Mouse (Mus musculus): ENCODE measurements at regions not wholly inside any gene's neighbourhood (a gene's known extent, or its start where the extent isn't known, plus 50 kb on each side); places are given as distances from the start of the nearest gene placed in this dataset.
A peak's percentile ranks its signal among the peaks of the same experiment; 100 is the strongest.

DNA sequence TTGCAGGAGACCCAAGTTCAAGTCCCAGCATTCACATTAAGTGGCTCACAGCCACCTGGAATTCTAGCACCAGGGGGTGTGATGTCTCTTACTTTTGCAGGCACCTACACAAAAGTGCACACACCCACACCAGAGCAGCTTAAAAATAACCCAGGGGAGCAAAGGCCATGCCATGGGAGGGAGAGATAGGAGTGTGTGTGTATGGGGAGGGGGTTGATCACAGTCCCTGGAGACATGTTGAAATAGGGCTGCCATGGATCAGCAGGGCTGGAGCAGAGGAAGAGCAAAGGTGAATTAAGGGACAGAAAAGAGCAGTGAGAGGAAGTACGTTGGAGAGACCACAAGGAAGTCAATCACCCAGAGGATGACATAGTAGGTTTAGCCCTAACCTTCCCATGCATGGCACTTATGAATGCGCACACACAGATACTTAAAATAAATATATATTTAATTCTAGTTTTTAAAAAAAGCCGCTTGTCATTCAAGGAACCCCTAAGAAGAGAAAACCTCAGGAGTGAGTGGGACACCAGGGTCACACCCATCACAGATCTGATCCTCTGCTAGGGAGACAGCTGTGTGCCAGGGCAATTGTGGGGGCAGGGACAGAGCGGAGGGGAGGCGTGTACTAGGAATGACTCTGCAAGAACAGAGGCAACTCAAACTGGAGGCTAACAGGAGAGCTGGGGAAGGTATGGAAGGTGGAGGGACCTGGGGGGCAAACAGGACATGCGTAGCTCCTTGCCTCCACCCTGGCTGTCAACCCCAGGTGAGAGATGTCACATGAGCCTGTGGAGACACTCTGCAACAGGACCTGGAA is 189.5 kb upstream of the Rybp start:
- no peak for DNase-seq (ENCODE audit: low spot score in 2 of 2)

DNA sequence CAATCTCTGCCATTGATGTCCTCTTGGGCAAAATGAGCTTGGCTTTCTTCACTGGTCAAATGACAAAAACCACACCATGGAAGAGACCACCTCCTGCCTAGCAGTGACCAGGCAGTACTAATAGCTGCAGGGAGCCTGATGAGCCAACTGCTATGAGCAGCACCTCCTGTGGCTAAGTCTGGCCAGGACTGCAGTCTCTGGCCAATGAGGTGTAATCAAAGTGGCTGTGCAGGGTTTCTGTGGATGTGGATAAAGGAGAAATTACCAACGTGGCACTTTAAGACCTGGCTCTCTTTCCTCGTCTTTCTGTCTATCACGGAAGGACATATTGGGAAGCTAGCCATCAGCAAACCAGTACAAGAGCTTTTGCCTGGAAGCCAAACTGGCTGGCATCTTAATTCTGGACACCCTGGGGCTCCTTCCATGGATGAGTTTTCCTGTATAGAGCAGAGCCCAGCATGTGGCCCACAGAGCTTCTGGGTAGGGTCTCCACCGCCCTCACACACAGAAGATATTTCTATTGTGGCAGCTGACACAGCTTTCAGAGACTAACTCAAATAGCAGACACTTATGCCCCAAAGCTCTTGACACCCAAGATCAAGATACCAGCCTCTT is 188.2 kb upstream of the Rybp start:
- DNase-seq (ENCODE audit: low spot score in 2 of 2) = no peak

DNA sequence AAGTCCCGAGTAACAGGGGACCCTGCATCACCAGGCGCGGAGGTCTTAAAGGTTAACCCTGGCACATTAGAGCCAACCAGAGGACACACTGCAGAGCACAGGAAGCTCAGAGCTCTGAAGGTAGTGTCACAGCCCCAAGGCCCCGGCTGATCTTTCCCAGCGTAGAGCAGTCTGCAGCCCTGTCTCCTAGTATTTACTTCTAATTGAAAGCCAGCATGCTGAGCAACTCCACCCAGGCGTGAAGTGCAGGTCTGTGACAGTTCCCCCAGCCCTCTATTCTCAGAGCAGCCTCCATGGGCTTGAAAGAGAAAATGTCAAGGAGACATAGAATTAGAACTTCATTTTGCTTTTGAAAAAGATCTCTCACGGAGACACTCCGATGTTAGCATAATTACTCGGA is 187.0 kb upstream of the Rybp start:
- DNase-seq (ENCODE audit: low spot score in 2 of 2) = no peak

DNA sequence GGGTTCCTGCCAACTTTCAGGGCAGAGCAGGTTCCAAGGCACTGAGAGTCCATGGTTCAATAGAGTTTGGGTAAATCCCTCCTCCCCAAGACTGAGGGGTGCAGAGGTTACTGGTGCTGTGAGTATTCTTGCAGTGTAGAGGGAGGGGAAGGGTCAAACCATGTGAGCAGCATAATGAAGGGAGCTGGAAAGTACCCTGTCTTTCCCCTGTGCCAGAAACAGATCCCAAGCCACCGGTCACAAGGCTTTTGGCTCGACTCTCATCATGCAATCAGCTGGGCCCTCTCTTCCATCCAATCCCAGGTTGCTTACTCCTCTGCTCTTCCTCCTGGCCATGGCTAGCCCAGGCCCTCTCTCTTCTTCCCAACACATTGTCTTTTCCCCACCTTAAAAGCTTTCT is 182.8 kb upstream of the Rybp start:
- DNase-seq (ENCODE audit: low spot score in 2 of 2) = no peak

DNA sequence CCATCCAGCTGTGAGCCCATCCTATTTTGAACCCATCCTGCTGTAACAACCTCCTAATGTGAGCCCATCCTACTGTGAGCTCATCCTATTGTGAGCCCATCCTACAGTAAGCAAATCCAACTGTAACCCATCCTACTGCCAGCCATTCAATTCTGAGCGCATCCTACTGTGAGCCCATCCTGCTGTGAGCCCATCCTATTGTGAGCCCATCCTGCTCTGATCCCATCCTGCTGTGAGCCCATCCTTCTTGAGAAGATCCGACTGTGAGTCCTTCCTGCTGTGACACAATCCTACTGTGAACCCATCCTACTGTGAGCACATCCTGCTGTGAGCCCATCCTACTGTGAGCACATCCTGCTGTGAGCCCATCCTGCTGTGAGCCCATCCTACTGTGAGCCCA is 175.5 kb upstream of the Rybp start:
- DNase-seq (ENCODE audit: low spot score in 2 of 2) = no peak

DNA sequence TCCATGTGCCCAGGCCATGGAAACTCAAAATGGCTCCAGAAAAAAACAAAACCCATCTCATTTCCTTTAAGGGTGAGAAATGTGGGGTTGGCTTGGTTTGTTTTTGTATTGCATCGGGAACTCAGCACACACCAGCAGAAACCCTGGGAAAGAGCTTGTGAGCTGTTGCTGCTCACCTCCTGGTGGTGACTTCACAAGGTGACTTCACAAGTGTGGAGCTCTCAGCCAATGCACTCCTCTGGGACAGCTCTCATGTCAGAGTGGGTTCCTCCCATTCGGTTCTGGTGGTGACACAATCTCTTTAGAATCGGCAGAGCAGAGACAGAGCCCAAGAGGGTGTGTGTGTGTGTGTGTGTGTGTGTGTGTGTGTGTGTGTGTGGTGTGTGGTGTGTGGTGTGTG is 166.1 kb upstream of the Rybp start:
- DNase-seq (ENCODE audit: low spot score in 2 of 2) = no peak

DNA sequence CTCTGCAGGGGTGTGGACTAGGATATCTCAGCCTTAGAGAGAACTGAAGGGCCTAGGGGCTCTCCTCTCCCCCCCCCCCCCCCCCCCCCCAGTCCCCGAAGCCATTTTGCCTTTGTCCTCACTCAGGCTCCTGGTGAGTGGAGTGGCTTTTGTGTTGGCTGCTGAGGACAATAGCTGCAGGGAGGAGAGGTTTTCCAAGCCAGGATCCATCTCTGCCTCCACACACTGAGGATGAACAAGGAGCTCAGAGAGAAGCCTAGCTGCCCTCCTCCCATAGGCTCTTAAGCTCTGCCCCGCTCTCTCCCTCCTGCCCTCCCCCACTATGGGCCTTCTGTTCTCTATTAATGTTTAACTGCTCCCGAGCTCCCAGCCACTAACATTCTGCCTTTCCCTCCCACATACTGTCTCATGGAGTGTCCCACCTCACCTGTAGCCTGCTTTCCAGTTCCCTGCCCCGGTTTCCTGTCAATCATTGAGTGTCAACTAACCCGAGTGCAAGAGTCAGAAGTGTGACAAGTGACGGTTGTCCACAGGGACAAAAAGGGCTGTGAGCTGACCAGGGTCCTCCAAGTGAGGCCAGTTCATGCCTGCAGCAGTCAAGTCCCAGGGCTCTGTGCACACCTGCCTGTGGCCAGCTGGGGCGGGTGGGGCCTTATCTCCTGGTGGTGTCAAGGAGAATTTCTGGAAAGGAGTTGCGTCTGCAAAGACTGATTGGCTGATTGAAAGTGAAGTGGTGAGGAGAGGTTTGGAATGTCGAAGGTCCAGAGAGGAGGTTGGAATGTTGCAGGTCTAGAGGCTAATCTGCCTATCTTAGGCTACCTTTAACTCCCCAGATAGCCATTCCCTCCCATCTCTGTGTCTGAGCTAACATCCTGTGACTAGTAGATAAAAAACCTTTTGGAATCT is 165.1 kb upstream of the Rybp start:
- DNase-seq (ENCODE audit: low spot score in 2 of 2) = no peak

DNA sequence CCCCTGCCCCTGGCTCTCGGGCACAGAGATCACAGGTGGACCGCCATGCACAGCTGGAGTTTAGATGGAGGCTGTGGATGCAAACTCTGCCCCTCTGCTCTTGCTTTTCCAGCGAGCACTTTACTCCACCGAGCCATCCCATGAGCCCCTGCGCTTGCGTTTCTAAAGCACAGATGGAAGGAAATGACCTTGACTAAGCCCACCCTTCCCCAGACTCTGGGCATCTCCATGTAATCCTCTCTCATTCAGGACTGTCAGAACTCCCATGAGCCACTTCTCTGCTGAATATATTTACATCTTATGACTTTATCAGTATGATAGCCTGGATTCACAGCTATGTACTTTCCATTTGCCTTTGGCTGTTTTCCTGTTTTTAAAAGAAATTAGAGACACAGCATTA is 162.8 kb upstream of the Rybp start:
- DNase-seq (ENCODE audit: low spot score in 2 of 2) = no peak

DNA sequence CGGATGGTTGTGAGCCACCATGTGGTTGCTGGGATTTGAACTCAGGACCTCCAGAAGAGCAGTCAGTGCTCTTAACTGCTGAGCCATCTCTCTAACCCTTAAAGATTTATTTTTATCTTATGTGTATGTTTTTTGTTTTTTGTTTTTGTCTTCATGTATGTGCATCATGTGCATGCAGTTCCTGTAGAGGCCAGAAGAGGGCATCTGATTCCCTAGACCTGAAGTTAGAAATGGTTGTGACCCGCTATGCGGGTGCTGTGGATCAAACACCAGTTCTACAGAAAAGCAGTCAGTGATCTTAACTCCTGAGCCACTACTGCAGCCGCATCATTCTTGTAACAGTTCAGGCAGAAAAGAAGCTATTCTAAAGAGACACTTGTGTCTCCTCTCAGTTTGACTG is 161.8 kb upstream of the Rybp start:
- no peak for DNase-seq (ENCODE audit: low spot score in 2 of 2)

DNA sequence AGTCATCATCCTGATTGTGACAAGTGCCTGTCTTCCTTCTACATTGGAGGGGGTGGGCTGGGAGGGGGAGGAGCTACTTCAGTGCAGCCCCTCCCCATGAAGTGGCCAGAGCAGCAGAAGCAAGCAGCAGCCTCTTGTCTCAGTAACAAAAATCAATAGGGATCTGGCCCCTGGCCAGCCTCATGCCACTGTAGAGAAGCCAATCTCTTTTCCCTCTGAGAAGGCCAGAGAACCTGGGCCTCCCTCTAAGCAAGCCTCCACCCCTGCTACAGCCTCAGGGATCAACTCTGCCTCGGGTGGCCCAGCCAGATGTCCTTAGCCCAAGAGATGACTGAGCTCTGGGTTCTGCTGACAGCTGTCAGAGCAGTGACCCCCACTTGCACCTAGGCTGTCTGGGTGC is 159.9 kb upstream of the Rybp start:
- DNase-seq (ENCODE audit: low spot score in 2 of 2) = no peak

DNA sequence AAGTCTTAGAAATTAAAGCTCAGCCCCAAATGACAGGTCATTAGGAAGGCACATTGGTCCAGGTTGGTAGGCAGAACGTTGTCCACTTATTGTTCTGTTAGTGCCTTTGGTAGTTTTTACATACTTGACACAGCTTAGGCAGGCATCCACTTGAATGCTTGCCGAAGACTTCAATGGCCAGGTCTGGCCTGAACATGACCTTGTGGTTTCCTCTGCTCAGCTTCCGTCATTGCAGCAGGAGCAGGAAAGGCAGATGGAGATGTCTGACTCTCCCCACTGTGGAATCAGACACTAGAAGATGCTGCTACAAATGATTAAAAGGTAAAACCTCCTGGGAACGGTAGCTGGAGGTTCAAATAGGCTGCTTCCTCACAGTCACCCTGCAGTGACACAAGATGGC is 159.5 kb upstream of the Rybp start:
- no peak for DNase-seq (ENCODE audit: low spot score in 2 of 2)

DNA sequence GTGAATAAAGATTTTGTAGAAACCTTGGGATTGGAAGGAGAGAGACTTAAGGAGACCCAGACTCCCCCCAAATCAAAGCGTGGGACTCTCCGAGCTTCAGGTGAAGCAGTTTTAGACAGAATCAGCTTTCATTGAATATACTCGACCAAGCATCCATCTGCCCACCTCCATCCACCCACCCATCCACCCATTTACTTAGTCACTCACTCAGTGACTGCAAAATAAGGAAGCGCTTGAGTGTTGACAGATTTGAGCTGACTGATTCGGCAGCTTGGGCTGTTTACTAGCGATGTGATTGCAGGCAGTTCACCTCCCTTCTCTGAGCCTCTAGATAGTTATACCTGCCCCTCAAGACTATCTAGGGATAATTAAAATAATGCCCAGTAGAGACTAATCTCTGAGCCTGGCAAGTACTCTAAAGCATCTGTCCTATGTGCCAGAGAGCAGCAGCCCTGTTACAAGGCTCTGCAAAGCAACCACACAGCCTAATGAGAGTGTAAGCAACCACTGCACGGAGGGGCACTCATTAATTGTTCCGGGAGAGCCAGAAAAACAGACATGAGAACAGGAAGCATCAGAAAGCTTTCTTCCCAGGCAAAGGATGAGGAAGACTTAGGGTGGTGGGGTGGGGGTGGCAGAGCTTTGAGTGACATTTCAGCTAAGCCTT is 151.9 kb upstream of the Rybp start:
- no peak for DNase-seq (ENCODE audit: low spot score in 2 of 2)

DNA sequence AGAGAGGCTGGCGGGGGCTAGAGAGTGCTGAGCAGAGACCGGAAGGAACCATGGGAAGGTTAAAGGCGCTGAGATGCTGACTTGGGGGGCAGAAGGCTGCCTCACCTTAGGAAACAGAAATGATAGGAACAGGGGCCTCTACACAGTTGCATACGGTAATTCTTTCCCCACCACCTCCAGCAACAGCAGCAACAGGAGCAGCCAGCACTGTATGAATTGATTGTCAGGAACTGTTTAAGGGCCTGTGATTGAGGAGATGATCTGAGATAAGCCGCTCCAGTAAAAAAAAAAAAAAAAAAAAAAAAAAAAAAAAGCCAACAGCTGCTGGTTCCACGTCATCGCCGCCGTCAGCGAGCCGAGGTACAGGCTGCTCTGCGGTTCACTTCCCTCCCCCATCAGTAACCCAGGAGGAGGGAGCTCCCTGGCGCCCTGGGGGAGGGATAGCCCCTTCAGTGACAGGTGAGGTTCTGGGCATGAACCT is 151.3 kb upstream of the Rybp start:
- no peak for DNase-seq (ENCODE audit: low spot score in 2 of 2)

DNA sequence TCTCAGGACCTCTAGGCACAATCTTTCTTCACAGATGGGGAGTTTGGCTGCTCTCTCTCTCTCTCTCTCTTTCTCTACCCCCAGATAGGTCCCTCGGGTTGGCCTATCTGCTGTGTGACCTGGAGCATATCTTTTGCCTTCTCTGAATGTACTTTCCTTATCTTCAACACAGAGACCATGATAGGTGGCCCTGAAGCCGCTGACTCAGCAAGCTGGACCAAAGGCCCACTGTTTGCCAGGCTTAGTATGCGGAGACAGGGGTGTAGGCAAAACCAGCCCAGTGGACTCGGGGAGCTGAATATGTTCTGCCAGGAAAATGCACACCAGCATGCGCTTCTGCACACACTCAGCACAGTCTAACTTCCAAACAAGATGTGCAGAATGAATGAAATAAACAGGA is 150.7 kb upstream of the Rybp start:
- no peak for DNase-seq (ENCODE audit: low spot score in 2 of 2)

DNA sequence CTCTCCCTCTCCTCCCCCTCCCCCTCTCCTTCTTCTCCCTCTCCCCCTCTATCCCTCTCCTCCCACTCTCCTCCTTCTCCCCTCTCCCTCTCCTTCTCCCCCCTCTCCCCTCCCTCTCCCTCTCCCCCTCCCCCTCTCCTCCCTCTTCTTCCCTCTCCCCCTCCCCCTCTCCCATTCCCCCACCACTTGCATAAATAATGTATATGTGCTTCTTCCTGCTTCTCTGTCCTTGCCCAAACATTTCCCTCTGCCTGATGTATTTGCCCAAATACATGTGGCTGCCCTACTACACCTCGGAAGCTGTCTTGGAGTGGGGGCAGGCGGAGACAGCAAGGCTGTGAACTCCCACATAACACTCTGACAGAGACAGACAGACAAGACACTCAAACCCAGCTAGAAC is 149.2 kb upstream of the Rybp start:
- DNase-seq (ENCODE audit: low spot score in 2 of 2) = no peak

DNA sequence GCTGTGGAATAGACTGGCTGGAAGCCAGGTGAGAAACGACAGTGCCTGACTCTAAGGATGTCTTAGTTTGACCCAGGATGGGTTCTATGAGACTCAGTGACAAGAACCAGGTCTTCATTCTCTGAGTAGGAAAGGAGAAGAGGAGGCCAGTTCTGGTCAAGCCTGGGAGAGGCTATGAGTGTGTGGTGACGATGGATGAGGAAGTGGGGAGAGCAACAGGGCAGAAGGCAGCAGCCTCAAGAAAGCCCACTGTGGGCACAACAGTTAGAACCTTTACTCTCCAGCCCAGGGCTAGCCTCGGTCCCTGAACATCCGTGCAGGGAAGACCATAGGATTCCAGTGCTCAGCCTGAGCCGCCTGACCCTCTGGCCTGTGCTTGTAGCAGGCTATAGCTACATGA is 147.9 kb upstream of the Rybp start:
- no peak for DNase-seq (ENCODE audit: low spot score in 2 of 2)

DNA sequence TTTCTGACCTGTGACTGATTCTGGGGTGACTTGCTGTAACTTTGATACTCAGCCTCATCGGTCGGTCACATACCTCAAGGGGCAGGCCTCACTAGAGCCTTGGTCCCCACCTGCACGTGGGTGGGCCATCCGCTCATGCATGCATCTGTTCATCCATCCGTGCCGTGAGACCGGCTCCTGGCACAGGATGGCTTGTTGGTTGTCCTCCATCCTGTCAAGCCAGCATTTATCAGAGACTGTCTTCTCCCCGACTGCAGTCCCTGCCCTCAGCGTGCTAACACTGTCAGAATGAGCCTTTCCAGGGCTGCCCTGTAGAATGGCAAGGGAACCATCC is 146.2 kb upstream of the Rybp start:
- DNase-seq (ENCODE audit: low spot score in 2 of 2) = no peak

DNA sequence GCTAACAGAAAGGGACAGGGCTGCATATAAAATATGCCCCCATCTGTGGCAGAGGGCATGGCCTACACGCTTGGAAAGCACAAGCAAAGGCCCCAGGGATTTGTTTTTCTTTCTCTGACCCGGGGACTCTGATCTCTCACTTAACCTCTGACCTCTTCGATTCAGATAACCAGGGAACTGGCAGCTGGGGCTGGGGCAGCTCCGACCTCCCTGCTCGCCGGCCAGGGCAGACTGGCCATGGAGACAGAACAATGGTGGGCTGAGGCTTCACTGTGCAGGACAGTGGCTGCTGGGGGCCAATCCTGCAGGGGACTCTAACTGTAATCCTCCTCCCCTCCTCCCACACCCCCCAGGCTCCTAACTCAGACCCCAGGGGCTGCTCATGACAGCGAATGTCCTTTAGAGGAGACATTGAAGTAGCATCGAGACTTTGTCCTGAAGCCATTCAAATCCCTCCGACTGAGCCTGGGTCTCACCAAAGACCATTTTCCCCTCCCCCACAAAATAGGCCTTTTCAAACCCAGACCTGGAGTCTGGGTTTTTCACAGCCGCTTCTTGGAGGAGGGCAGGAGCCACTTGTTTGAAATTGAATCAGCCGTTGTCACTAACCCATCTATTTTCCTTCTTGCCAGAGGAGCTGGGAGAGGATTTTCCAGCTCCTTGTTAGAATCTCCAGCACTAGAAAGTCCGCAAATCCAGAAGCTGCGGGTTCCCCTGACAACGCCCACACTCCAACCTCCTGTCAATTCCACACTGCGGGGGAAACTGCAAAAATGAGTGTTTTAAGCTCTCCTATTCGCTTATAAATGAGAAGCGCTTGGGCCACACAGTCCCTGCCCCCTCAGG is 145.6 kb upstream of the Rybp start:
- DNase-seq (ENCODE audit: low spot score in 2 of 2) = peak; percentile 30

DNA sequence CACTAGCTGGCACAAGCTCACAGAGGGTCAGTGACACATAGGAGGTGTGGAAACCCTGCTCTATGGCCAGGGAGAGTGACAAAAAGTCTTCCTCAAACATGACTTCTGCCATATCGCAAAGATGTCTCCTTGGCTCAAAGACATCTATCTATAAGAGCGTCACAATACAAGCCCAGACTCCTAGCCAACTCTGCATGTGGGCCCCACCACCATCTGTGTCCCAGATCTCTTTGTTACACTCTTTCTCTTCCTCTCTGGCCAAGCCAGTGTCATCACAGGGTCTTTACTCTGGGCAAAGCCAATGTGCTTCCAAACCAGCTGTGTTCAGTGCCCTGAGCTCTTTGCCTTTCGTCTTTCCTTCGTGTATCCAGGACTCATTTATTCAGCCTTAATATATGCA is 143.0 kb upstream of the Rybp start:
- DNase-seq (ENCODE audit: low spot score in 2 of 2) = no peak

DNA sequence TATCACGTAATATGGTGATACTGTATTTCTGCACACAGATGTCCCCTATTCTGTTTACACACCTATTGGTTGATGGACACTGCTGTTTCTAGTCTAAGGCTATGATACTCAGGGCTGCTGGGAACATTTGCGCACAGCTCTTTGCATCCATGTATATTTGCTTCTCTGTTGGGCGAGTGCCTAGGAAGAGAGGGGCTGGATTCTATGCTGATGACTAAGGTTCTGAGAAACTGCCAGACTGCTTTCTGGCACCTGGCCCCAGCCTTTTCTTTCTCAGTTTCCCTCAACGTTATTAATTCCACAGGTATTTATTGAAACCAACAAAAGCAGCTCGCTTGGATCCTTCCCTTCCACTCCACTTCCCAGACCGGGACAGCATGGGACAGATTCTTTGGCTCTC is 142.2 kb upstream of the Rybp start:
- DNase-seq (ENCODE audit: low spot score in 2 of 2) = no peak

DNA sequence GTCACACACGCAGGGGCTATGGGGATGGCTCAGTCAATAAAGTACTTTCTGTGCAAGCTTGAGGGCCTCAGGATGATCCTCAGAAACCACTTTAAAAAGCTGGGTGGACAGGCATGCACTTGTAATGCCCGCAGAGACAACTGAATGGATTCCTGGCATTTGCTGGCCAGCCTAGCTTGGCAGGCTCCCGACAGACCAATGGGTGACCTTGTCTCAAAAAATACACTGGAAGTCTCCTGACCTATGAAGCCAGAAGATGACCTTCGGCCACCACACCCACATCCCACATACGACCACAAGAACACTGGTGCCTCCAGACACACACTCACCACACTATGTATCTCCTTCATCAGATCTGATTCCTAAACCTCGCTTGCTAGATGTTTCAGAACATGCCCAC is 141.5 kb upstream of the Rybp start:
- no peak for DNase-seq (ENCODE audit: low spot score in 2 of 2)
